Mouse (Mus musculus): ENCODE data around the gene Gimap4.

GRCm38 (mm10) chr6:48739780-48740055 lies 55.4 kb downstream of the Gimap4 start:
- TF ChIP-seq CTCF (conservative IDR thresholded peaks at IDR 0.05; ENCODE audit: low read length) (no peak), NANOG (IDR thresholded peaks at IDR 0.05; ENCODE audit: borderline replicate concordance, low read length) (no peak)

Measured in E14TG2a.4 (cell line).